Mouse (Mus musculus) MEL (cell line): ENCODE measurements around the gene Mark4. TPM values are rescaled to one million over a fixed set of nuclear protein-coding genes. Genes with fewer than 3 reads are reported as not detected.

Experiments used
- DNase-seq: peaks from one replicate; pipeline ENCODE4 v3.0.0; 2011; ENCODE audit warnings: low read depth, low spot score
- H3K27ac ChIP-seq: 2 replicates; pipeline ENCODE4 v1.5.1; 2012; ENCODE audit warnings: low read depth, mild to moderate bottlenecking, control low read depth, low read length, moderate library complexity; ENCODE audit not compliant: control insufficient read depth
- H3K27me3 ChIP-seq, 2 experiments: fragments of 150-350 bp in 1 of 2; sonication (generic) in 1 of 2; 2 replicates each; pipeline ENCODE4 v1.6.1; 2012; ENCODE audit warnings: low read length in 2 of 2, mild to moderate bottlenecking in 2 of 2, improper control_type of control experiment in 1 of 2, moderate library complexity in 1 of 2; ENCODE audit not compliant: insufficient read depth in 2 of 2, control insufficient read depth in 1 of 2
- H3K36me3 ChIP-seq, 2 experiments: 2 replicates each; pipeline ENCODE4 v1.6.1; 2012 to 2014; ENCODE audit warnings: low read length in 2 of 2, improper control_type of control experiment in 1 of 2, inconsistent platforms in 1 of 2, mild to moderate bottlenecking in 1 of 2; ENCODE audit not compliant: insufficient read depth in 2 of 2, control insufficient read depth in 1 of 2
- H3K4me1 ChIP-seq, 2 experiments: fragments of 150-350 bp in 1 of 2; sonication (generic) in 1 of 2; 2 replicates each; pipeline ENCODE4 v1.6.1; 2012; ENCODE audit warnings: low read length in 2 of 2, improper control_type of control experiment in 1 of 2, mild to moderate bottlenecking in 1 of 2; ENCODE audit not compliant: insufficient read depth in 2 of 2, control insufficient read depth in 1 of 2
- H3K4me3 ChIP-seq, 2 experiments: fragments of 150-350 bp in 1 of 2; sonication (generic) in 1 of 2; 2 replicates each; pipeline ENCODE4 v1.5.1; 2012; ENCODE audit warnings: low read depth in 2 of 2, low read length in 2 of 2, mild to moderate bottlenecking in 2 of 2, moderate library complexity in 2 of 2, control low read depth in 1 of 2, improper control_type of control experiment in 1 of 2; ENCODE audit not compliant: control insufficient read depth in 1 of 2, insufficient read depth in 1 of 2
- H3K79me2 ChIP-seq: 2 replicates; pipeline ENCODE4 v1.6.1; 2012; ENCODE audit warnings: mild to moderate bottlenecking, low read length, moderate library complexity; ENCODE audit not compliant: control insufficient read depth, poor library complexity, insufficient read depth
- H3K9ac ChIP-seq: 2 replicates; pipeline ENCODE4 v1.6.1; 2012; ENCODE audit warnings: low read depth, mild to moderate bottlenecking, control low read depth, low read length, moderate library complexity; ENCODE audit not compliant: control insufficient read depth, poor library complexity, severe bottlenecking
- H3K9me3 ChIP-seq: fragments of 150-350 bp; sonication (generic); replicated peaks from 2 replicates; pipeline ENCODE4 v1.6.1; 2012; ENCODE audit warnings: mild to moderate bottlenecking, low read length, improper control_type of control experiment, moderate library complexity; ENCODE audit not compliant: insufficient read depth
- BHLHE40 ChIP-seq: IDR thresholded peaks from 2 replicates; pipeline ENCODE4 v1.6.1; 2012; ENCODE audit warnings: low read depth, mild to moderate bottlenecking, inconsistent platforms, low read length, improper control_type of control experiment, borderline replicate concordance
- CHD1 ChIP-seq: IDR thresholded peaks from 2 replicates; pipeline ENCODE4 v1.6.1; 2012; ENCODE audit warnings: low read depth, mild to moderate bottlenecking, inconsistent platforms, low read length, improper control_type of control experiment
- CHD2 ChIP-seq: IDR thresholded peaks from 2 replicates; pipeline ENCODE4 v1.6.1; 2011; ENCODE audit warnings: low read length, improper control_type of control experiment
- CTCF ChIP-seq, 3 experiments: IDR thresholded peaks in 2 of 3; conservative IDR thresholded peaks in 1 of 3; 2 replicates each; pipeline ENCODE4 v1.5.1; 2011 to 2012; ENCODE audit warnings: low read length in 3 of 3, low read depth in 2 of 3, mild to moderate bottlenecking in 2 of 3, improper control_type of control experiment in 1 of 3, inconsistent platforms in 1 of 3, mixed read lengths in 1 of 3, moderate library complexity in 1 of 3; ENCODE audit not compliant: control insufficient read depth in 1 of 3, insufficient read depth in 1 of 3, poor library complexity in 1 of 3, severe bottlenecking in 1 of 3
- ELF1 ChIP-seq: IDR thresholded peaks from 2 replicates; pipeline ENCODE4 v1.6.1; 2014; ENCODE audit warnings: low read depth, mild to moderate bottlenecking, inconsistent platforms, low read length, improper control_type of control experiment, moderate library complexity
- GATA1 ChIP-seq: IDR thresholded peaks from 2 replicates; pipeline ENCODE4 v1.6.1; 2011; ENCODE audit warnings: low read depth, low read length, improper control_type of control experiment
- MAFK ChIP-seq: IDR thresholded peaks from 2 replicates; pipeline ENCODE4 v1.6.1; 2011; ENCODE audit warnings: low read depth, mild to moderate bottlenecking, low read length, improper control_type of control experiment, borderline replicate concordance
- MAX ChIP-seq: IDR thresholded peaks from 2 replicates; pipeline ENCODE4 v1.6.1; 2011; ENCODE audit warnings: low read length, improper control_type of control experiment
- MAZ ChIP-seq: IDR thresholded peaks from 2 replicates; pipeline ENCODE4 v1.6.1; 2012; ENCODE audit warnings: low read depth, mild to moderate bottlenecking, inconsistent platforms, low read length, improper control_type of control experiment
- MXI1 ChIP-seq: IDR thresholded peaks from 2 replicates; pipeline ENCODE4 v1.6.1; 2011; ENCODE audit warnings: mild to moderate bottlenecking, low read depth, low read length, improper control_type of control experiment
- MYC ChIP-seq: IDR thresholded peaks from 2 replicates; pipeline ENCODE4 v1.6.1; 2011; ENCODE audit warnings: low read depth, mild to moderate bottlenecking, low read length, improper control_type of control experiment, moderate library complexity
- NELFE ChIP-seq: IDR thresholded peaks from 2 replicates; pipeline ENCODE4 v1.6.1; 2011; ENCODE audit warnings: low read depth, low read length, improper control_type of control experiment
- NRF1 ChIP-seq: IDR thresholded peaks from 2 replicates; pipeline ENCODE4 v1.6.1; 2014; ENCODE audit warnings: low read depth, mild to moderate bottlenecking, inconsistent platforms, low read length, improper control_type of control experiment, moderate library complexity; ENCODE audit not compliant: poor library complexity, insufficient read depth, severe bottlenecking
- POLR2A ChIP-seq, 2 experiments: IDR thresholded peaks; 2 replicates each; pipeline ENCODE4 v1.6.1; 2011 to 2012; ENCODE audit warnings: low read length in 2 of 2, mild to moderate bottlenecking in 2 of 2, control low read depth in 1 of 2, improper control_type of control experiment in 1 of 2, low read depth in 1 of 2, moderate library complexity in 1 of 2; ENCODE audit not compliant: control insufficient read depth in 1 of 2, insufficient read depth in 1 of 2, poor library complexity in 1 of 2
- POLR2AphosphoS2 ChIP-seq: IDR thresholded peaks from 2 replicates; pipeline ENCODE4 v1.6.1; 2011; ENCODE audit warnings: low read length, improper control_type of control experiment
- RAD21 ChIP-seq: IDR thresholded peaks from 2 replicates; pipeline ENCODE4 v1.6.1; 2011; ENCODE audit warnings: mild to moderate bottlenecking, low read depth, low read length, improper control_type of control experiment
- TBP ChIP-seq: IDR thresholded peaks from 2 replicates; pipeline ENCODE4 v1.8.0; 2011; ENCODE audit warnings: low read depth, low read length, improper control_type of control experiment
- TCF12 ChIP-seq: IDR thresholded peaks from 2 replicates; pipeline ENCODE4 v1.6.1; 2014; ENCODE audit warnings: low read depth, mild to moderate bottlenecking, inconsistent platforms, low read length, improper control_type of control experiment, moderate library complexity
- UBTF ChIP-seq: IDR thresholded peaks from 2 replicates; pipeline ENCODE4 v1.6.1; 2012; ENCODE audit warnings: low read depth, mild to moderate bottlenecking, inconsistent platforms, low read length, improper control_type of control experiment, moderate library complexity, borderline replicate concordance; ENCODE audit not compliant: insufficient read depth
- USF1 ChIP-seq: IDR thresholded peaks from 2 replicates; pipeline ENCODE4 v1.6.1; 2014; ENCODE audit warnings: low read depth, mild to moderate bottlenecking, inconsistent platforms, low read length, improper control_type of control experiment, moderate library complexity
- USF2 ChIP-seq, 2 experiments: IDR thresholded peaks; 2 replicates each; pipeline ENCODE4 v1.6.1; 2011 to 2012; ENCODE audit warnings: improper control_type of control experiment in 2 of 2, low read length in 2 of 2, borderline replicate concordance in 1 of 2, inconsistent platforms in 1 of 2, low read depth in 1 of 2, mild to moderate bottlenecking in 1 of 2; ENCODE audit not compliant: insufficient read depth in 1 of 2
- ZMIZ1 ChIP-seq: IDR thresholded peaks from 2 replicates; pipeline ENCODE4 v1.6.1; 2012; ENCODE audit warnings: low read depth, mild to moderate bottlenecking, inconsistent platforms, low read length, improper control_type of control experiment, moderate library complexity
- polyA plus RNA-seq, 2 experiments: library from polyadenylated mRNA; stranded (reverse) in 1 of 2; unstranded in 1 of 2; fragments of >175 nt in 1 of 2; fragments of >200 nt in 1 of 2; gene quantifications; 2 replicates each; pipeline versions ENCODE4 v1.2.1 to v1.2.4; 2012; ENCODE audit warnings: low replicate concordance in 2 of 2, low read depth in 1 of 2; ENCODE audit not compliant: insufficient read length in 2 of 2, insufficient read depth in 1 of 2, missing spikeins in 1 of 2
- total RNA-seq: library from RNA; depleted of rRNA; stranded (reverse); fragments of 300-350 nt; gene quantifications from 2 replicates; pipeline ENCODE4 v1.2.3, GENCODE M21; 2012

Gene Mark4
- total and polyA plus RNA-seq, 3 experiments: 4.7 to 18.5 TPM; not detected in 1

GRCm38 (mm10) chr7:19420121-19420520 is 38.5 kb downstream of the Mark4 start:
- Histone ChIP-seq H3K4me1 (peaks cover 2 to 5% of the 10 kb centered on the region in 2 experiments), H3K4me3 (no peak overlapping the region), H3K36me3 (0 out of 4 replicates have a peak, but pooled peaks cover 0 to 3% of the 10 kb centered on the region in 2 experiments), H3K9ac (no peak overlapping the region), H3K9me3 (no peaks in the 10 kb centered on the region), H3K27ac (no peak overlapping the region), H3K79me2 (no peaks in the 10 kb centered on the region), H3K27me3 (no peaks in the 10 kb centered on the region)
- DNase-seq: no peak
- TF ChIP-seq TBP: no peak
- no peak for TF ChIP-seq MAZ
- TF ChIP-seq RAD21: no peak
- TF ChIP-seq CHD2: no peak
- TF ChIP-seq MXI1: no peak
- no peak for TF ChIP-seq POLR2AphosphoS2
- TF ChIP-seq USF1: no peak
- no peak for TF ChIP-seq GATA1
- no peak for TF ChIP-seq ELF1
- TF ChIP-seq USF2 (IDR thresholded peaks at IDR 0.05; ENCODE audit: borderline replicate concordance in 1 of 2, insufficient read depth in 1 of 2, low read depth in 1 of 2, low read length in 2 of 2): no peak

GRCm38 (mm10) chr7:19416590-19416989 is 42.0 kb downstream of the Mark4 start:
- H3K27ac ChIP-seq: no peak overlapping the region
- H3K4me3 ChIP-seq: no peak overlapping the region
- TF ChIP-seq MYC: no peak
- no peak for TF ChIP-seq POLR2A (IDR thresholded peaks at IDR 0.05; ENCODE audit: control insufficient read depth in 1 of 2, insufficient read depth in 1 of 2, low read depth in 1 of 2, low read length in 2 of 2, poor library complexity in 1 of 2)
- TF ChIP-seq TBP: no peak
- no peak for TF ChIP-seq NRF1
- no peak for TF ChIP-seq GATA1
- no peak for TF ChIP-seq CHD1
- TF ChIP-seq TCF12: no peak
- no peak for TF ChIP-seq MAFK
- no peak for TF ChIP-seq MXI1
- no peak for TF ChIP-seq BHLHE40
- TF ChIP-seq CTCF (IDR thresholded peaks at IDR 0.05 in 2 of 3, conservative IDR thresholded peaks at IDR 0.05 in 1 of 3; ENCODE audit: control insufficient read depth in 1 of 3, insufficient read depth in 1 of 3, low read depth in 2 of 3, low read length in 3 of 3, poor library complexity in 1 of 3, severe bottlenecking in 1 of 3): no peak
- no peak for TF ChIP-seq MAX
- no peak for TF ChIP-seq NELFE
- TF ChIP-seq ZMIZ1: no peak
- TF ChIP-seq UBTF: no peak
- H3K4me1 ChIP-seq: peaks cover 1 to 5% of the 10 kb centered on the region in 2 experiments; a peak in 3 of 4 replicates
- no peak for DNase-seq
- H3K79me2 ChIP-seq: no peaks in the 10 kb centered on the region
- 0 out of 4 replicates have a peak, but pooled peaks cover 0 to 3% of the 10 kb centered on the region in 2 experiments for H3K36me3 ChIP-seq
- H3K27me3 ChIP-seq: no peaks in the 10 kb centered on the region
- no peak overlapping the region for H3K9ac ChIP-seq
- H3K9me3 ChIP-seq: no peaks in the 10 kb centered on the region
